Mouse (Mus musculus) megakaryocyte, adult 5-6 weeks (primary cell): ENCODE measurements around the gene Exoc6b. TPM values are rescaled to one million over a fixed set of nuclear protein-coding genes. Genes with fewer than 3 reads are reported as not detected.

Source experiments
- total RNA-seq, 2 experiments: library from RNA; stranded (forward) in 1 of 2; stranded (reverse) in 1 of 2; fragments of 153-499, 151-499 nt in 1 of 2; fragments of 221-1000, 200-1000 nt in 1 of 2; gene quantifications; 2 replicates each; pipeline versions ENCODE4 v1.2.3 to v1.2.4; 2015 to 2017

The Exoc6b gene
- total RNA-seq, 2 experiments from 2014 or later: 6.4 to 9.0 TPM

Other genes starting within 250 kb of the Exoc6b start
- gene Spr, start 68.3 kb upstream of the Exoc6b start, total RNA-seq (2015): 14.9 and 16.4 TPM in 2 replicates
- gene Spr, start 68.3 kb upstream of the Exoc6b start, total RNA-seq (2017): 19.8 and 20.2 TPM in 2 replicates
- gene Emx1, start 117.9 kb upstream of the Exoc6b start, total RNA-seq (2015): not detected in 2 replicates
- not detected in 2 replicates for gene Emx1, start 117.9 kb upstream of the Exoc6b start, total RNA-seq (2017)